Mouse (Mus musculus): ENCODE results near the gene Irak2.

- TF ChIP-seq POLR2A (IDR thresholded peaks at IDR 0.05; ENCODE audit: insufficient read depth, low read length) (no peak), CTCF (IDR thresholded peaks at IDR 0.05; ENCODE audit: low read depth, low read length) (no peak), EP300 (IDR thresholded peaks at IDR 0.05; ENCODE audit: insufficient read depth, low read depth, low read length) (no peak)
Observed at GRCm38 (mm10) chr6:113614152-113614551, 24.1 kb upstream of the Irak2 start.

Data from ES-Bruce4 (cell line).